Mouse (Mus musculus) ES-E14 (cell line): ENCODE results near the gene Foxn3.

Source experiments
- HCFC1 ChIP-seq: IDR thresholded peaks from 2 replicates; pipeline ENCODE4 v1.6.1; 2012; ENCODE audit warnings: low read length, inconsistent platforms, borderline replicate concordance; ENCODE audit not compliant: insufficient read depth
- MAFK ChIP-seq: IDR thresholded peaks from 2 replicates; pipeline ENCODE4 v1.6.1; 2014; ENCODE audit warnings: mild to moderate bottlenecking, low read depth, low read length, inconsistent platforms; ENCODE audit not compliant: insufficient read depth
- ZC3H11A ChIP-seq: IDR thresholded peaks from 2 replicates; pipeline ENCODE4 v1.6.1; 2012; ENCODE audit warnings: low read depth, mild to moderate bottlenecking, inconsistent platforms, low read length, borderline replicate concordance
- ZNF384 ChIP-seq: IDR thresholded peaks from 2 replicates; pipeline ENCODE4 v1.6.1; 2012; ENCODE audit warnings: low read depth, low read length, inconsistent platforms

DNA sequence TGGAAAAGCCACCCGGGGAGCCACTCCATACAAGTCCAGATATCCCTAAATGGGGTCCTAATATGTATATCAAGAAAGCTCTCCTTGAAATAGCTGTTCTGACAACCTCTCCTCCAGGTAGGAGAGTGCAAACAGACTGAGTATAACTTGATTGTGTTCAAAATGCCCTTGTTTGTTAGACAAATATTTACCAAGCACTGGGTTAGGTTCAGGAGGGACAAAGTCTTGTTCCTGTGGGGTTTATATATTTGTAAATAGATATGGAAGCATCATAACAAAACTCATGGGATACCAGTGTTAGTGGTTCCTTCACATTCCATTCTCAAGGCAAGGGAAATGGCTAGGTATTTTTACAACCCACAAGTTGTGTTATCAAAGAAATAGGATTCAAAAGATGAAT, 166.9 kb downstream of the Foxn3 start:
- TF ChIP-seq ZNF384 (no peak), MAFK (no peak), ZC3H11A (no peak), HCFC1 (no peak)
